Mouse (Mus musculus) stomach, embryonic 14.5 days (tissue): Measurements from ENCODE around the gene Rad51b. TPM values are rescaled to one million over a fixed set of nuclear protein-coding genes. Genes with fewer than 3 reads are reported as not detected.

ENCODE experiments used
- ATAC-seq: fragments of 200-750 bp; cut with Nextera tagmentation; 2 replicates; pipeline ENCODE4 v1.8.0; 2017; ENCODE audit warnings: low read depth, moderate TSS enrichment; ENCODE audit not compliant: insufficient number of reproducible peaks, insufficient read depth, low FRiP score
- H3K27ac ChIP-seq: fragments of 300-500 bp; sonication (generic); 2 replicates; pipeline ENCODE4 v1.5.1; 2014; ENCODE audit warnings: mild to moderate bottlenecking, low read length, moderate library complexity, mixed read lengths
- H3K27me3 ChIP-seq: fragments of 300-500 bp; sonication (generic); 2 replicates; pipeline ENCODE4 v1.6.1; 2014; ENCODE audit warnings: low read length, control low read depth, mixed read lengths; ENCODE audit not compliant: control insufficient read depth, insufficient read depth
- H3K36me3 ChIP-seq: fragments of 300-500 bp; sonication (generic); 2 replicates; pipeline ENCODE4 v1.6.1; 2014; ENCODE audit warnings: mild to moderate bottlenecking, control low read depth, low read length, moderate library complexity, mixed read lengths; ENCODE audit not compliant: control insufficient read depth, insufficient read depth
- H3K4me1 ChIP-seq: fragments of 300-500 bp; sonication (generic); 2 replicates; pipeline ENCODE4 v1.6.1; 2014; ENCODE audit warnings: low read length, control low read depth, mixed read lengths; ENCODE audit not compliant: control insufficient read depth, insufficient read depth
- H3K4me2 ChIP-seq: fragments of 300-500 bp; sonication (generic); replicated peaks from 2 replicates; pipeline ENCODE4 v1.6.1; 2014; ENCODE audit warnings: low read depth, low read length, control low read depth
- H3K4me3 ChIP-seq: fragments of 300-500 bp; sonication (generic); 2 replicates; pipeline ENCODE4 v1.5.1; 2014; ENCODE audit warnings: low read depth, low read length, control low read depth
- H3K9ac ChIP-seq: fragments of 300-500 bp; sonication (generic); replicated peaks from 2 replicates; pipeline ENCODE4 v1.6.1; 2014; ENCODE audit warnings: low read depth, mild to moderate bottlenecking, control low read depth, low read length, moderate library complexity, mixed read lengths
- H3K9me3 ChIP-seq: fragments of 300-500 bp; sonication (generic); 2 replicates; pipeline ENCODE4 v1.6.1; 2016; ENCODE audit warnings: low read depth, low read length, control low read depth; ENCODE audit not compliant: control insufficient read depth
- WGBS: fragments of 180-500 bp; shearing (Covaris S2); extraction: QIAGEN DNeasy Blood & Tissue Kit; methylation state at CpG from one replicate; pipeline ENCODE4 v1.1.7; 2014; 5-methylcytosine and 5-hydroxymethylcytosine counted together
- polyA plus RNA-seq: library from polyadenylated mRNA; unstranded; fragments of >200 nt; fragmentation: Nextera tagmentation; extraction: Ambion mirVana; gene quantifications from 2 replicates; pipeline ENCODE4 v1.2.1, GENCODE M21; 2014

The Rad51b gene
- polyA plus RNA-seq, 1 experiment from 2014 or later: 8.4 TPM

DNA sequence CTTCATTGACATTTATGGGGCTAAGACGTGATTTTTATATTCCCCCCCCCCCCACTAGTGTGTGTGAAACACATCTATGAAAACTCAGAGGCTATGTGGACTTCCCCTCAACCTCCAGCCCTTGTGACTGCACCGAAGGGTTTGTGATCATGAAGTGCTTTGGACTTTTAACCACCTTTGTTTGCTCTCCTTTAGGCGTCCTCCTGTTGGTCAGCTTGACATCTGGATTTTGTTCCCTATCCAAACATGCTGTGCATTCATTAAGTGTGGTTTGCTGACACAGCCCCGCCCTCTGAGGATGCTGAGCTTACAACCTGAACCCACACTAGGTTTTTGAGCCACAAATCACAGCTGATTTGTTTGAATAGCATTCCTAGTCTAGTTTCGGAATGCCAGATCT is 502.3 kb downstream of the Rad51b start:
- Histone ChIP-seq H3K4me2 (no peak overlapping the region), H3K27ac (no peak overlapping the region), H3K36me3 (no peaks in the 10 kb centered on the region), H3K9ac (no peak overlapping the region), H3K4me3 (no peak overlapping the region), H3K27me3 (no peaks in the 10 kb centered on the region), H3K9me3 (no peaks in the 10 kb centered on the region), H3K4me1 (peaks cover 2% of the 10 kb centered on the region; the same call in 1 of the 2 replicates)
- no peak for ATAC-seq
- whole genome bisulfite sequencing: 62% methylated on average over 5 of the region's 5 CpGs

DNA sequence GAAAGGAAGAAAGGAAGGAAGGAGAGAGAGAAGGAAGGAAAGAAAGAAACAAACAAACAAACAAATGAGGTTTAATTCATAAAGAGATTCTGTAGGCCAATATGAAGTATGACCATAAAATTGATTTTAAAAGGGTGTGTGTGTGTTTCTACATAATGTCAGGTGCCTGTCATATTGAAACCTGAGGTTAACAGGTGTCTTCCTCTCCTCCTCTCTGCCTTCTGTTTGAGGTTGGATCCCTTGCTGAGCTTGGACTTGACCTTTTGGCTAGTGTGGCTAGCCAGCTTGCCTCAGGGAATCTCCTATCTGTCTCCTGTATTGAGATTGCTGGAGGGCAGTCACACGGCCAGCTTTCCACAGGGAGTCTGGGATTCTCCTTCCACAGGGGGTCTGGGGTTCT is 506.6 kb downstream of the Rad51b start:
- 69% methylated on average over 1 of the region's 1 CpGs for WGBS
- ATAC-seq: no peak

DNA sequence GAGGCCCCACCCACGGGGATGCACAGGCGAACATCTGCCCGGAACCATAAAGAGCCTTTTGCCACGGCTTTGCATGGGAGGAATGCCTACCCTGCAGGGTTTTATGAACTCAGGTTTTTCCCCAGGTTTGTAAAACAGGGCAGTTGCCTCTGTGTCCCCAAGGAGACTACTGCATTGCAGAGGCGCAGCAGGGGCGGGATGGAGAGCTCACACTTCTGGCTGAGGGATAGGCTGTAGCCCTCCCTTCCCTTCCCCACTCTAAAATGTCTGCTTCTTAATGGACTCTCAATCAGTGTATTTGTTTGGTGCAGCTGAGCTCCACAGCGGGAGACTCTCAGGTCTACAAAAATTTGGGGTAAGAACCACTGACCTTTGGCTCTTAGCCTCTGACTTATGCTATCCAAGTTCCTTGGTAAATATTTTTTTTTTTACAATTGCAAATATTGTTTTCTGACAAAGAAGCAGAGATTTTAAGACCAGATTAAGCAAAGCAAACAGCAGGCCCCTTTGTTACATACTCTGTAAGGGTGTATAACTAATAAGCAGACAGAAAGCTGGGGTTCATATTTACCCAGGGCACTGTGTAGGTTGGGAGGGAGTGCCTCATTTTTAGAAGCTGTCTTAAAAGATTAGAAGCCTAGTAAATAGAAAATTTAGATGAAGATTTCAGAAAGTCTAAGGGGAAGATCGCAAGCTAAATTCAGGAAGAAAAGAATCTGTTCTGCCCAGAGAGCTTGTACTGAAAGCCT is 507.9 kb downstream of the Rad51b start:
- Histone ChIP-seq H3K27ac (peak overlapping the region; percentile 77), H3K9me3 (no peaks in the 10 kb centered on the region), H3K9ac (no peak overlapping the region), H3K27me3 (no peaks in the 10 kb centered on the region), H3K4me1 (peaks cover 19% of the 10 kb centered on the region), H3K4me2 (no peak overlapping the region), H3K36me3 (no peaks in the 10 kb centered on the region), H3K4me3 (no peak overlapping the region)
- WGBS: 17% methylated on average over 8 of the region's 8 CpGs
- peak; percentile 63; the same call in 1 of the 2 replicates for ATAC-seq

More for the DNA sequence above, 506.6 kb downstream of the Rad51b start:
- no peaks in the 10 kb centered on the region for H3K9me3 ChIP-seq
- H3K4me2 ChIP-seq: no peak overlapping the region
- no peaks in the 10 kb centered on the region for H3K36me3 ChIP-seq
- no peak overlapping the region for H3K4me3 ChIP-seq
- no peak overlapping the region for H3K9ac ChIP-seq
- H3K27me3 ChIP-seq: no peaks in the 10 kb centered on the region
- H3K27ac ChIP-seq: no peak overlapping the region
- H3K4me1 ChIP-seq: peaks cover 15% of the 10 kb centered on the region

DNA sequence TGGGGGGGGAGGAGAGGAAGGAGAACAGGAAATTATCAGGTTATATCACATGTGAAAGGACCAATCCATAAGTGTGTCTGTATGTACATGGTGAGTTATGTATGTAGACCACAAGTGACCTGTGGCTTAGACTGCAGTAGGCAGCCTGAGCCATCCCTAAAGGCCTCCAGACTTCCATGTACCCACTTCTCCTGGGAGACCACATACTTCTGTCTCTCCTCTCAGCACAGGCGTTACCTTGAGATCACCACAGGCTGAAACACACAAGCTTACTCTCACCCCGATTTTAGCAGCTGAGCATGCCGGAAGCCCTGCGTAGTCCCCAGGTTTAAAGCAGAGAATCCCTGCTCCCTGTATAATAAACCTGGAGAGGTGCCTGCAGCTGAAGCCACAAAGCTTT is 509.9 kb downstream of the Rad51b start:
- Histone ChIP-seq H3K4me1 (peaks cover 19% of the 10 kb centered on the region), H3K9me3 (no peaks in the 10 kb centered on the region), H3K27me3 (no peaks in the 10 kb centered on the region), H3K4me2 (no peak overlapping the region), H3K27ac (peak overlapping the region; percentile 1), H3K4me3 (no peak overlapping the region), H3K9ac (no peak overlapping the region), H3K36me3 (no peaks in the 10 kb centered on the region)
- WGBS: 76% methylated on average over 4 of the region's 4 CpGs
- no peak for ATAC-seq

DNA sequence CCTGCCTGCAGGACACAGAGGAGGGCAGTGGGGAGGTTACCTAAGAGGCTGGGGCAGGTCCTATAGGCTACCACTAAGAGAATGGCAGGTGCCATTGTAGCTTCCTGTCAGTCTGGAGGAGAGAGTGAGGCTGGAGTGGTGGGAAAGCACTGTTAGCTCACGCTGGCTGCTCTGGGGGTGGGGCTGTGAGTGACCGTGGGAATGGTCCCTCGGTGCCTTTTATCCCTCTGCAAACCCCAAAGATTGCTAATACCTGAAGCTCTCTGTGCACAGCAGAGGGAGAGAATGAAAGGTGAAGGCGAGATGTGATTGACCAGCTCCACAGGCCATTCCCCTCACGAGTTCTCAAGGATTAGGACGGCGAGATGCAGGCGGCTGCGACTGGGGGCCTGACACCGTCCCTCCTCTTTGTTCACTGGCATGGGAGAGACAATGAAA is 510.3 kb downstream of the Rad51b start:
- Histone ChIP-seq H3K9ac (no peak overlapping the region), H3K4me3 (no peak overlapping the region), H3K9me3 (no peaks in the 10 kb centered on the region), H3K27ac (peak overlapping the region; percentile 1), H3K27me3 (no peaks in the 10 kb centered on the region), H3K36me3 (no peaks in the 10 kb centered on the region), H3K4me2 (no peak overlapping the region), H3K4me1 (peaks cover 19% of the 10 kb centered on the region)
- 49% methylated on average over 10 of the region's 10 CpGs for WGBS
- no peak for ATAC-seq

DNA sequence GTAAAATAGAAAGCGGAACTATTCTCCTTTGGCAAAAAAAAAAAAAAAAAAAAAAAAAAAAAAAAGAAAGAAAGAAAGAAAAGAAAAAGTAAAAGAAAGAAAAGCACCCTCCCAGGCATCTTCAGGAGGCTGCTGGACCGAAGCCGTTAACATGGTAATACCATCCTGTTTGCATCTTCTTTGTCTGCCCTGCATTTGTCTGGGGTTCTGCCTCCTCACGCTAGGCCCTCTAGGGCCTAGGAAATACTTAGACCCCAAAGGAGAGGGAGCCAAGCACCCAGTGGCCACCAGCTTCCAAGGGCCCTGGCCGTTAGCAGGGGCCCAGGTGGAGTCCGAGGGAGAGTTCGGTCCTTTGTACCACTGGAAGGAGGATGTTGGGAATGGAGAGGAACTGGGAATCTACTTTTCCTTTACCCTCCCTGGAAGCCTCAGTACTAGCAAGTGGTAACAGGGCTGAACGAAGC is 510.9 kb downstream of the Rad51b start:
- Histone ChIP-seq H3K27me3 (no peaks in the 10 kb centered on the region), H3K36me3 (no peaks in the 10 kb centered on the region), H3K4me1 (peaks cover 19% of the 10 kb centered on the region), H3K4me2 (no peak overlapping the region), H3K4me3 (no peak overlapping the region), H3K27ac (no peak overlapping the region), H3K9me3 (no peaks in the 10 kb centered on the region), H3K9ac (no peak overlapping the region)
- 86% methylated on average over 8 of the region's 8 CpGs for WGBS
- no peak for ATAC-seq

DNA sequence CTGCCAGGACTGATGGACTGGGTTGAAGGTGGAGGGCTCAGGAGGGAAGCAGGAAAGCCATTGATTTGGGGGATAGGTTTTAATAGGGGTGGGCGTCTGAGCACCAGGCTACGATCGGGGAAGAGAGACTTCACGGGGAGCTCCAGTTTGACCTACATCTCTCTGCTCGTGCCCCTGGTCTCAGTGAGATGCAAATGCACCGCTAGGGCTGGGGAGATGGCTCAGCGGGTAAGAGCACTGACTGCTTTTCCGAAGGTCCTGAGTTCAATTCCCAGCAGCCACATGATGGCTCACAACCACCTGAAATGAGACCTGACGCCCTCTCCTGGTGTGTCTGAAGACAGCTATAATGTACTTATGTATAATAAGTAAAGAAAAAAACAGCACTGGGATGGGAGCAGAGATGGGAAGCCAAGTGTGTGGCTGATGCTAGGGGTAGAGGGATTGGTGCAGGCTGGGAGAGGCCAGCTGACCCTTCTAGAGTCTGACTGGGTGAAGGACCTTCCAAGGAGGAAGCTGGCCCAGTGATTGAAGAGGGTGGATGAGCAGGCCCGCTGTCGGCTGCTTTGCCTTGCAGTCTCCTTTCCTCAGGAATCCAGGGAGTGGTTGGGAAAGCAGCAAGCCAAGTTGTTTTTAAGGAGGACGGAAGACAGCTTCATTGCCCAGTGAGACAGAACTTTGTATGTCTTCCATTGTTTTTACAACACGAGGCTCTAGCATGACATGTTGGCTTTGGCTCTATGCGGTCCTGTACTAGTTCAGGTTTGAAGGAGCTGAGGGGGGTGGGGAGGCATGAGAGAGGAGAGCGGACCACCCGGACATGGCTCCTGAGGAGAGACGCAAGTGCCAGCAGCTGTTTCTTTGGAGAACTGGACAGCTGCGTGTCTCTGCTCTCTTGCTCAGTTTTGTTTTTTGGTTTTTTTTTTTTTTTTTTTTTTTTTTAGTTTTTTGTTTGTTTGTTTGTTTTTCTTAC is 511.6 kb downstream of the Rad51b start:
- Histone ChIP-seq H3K4me1 (peaks cover 19% of the 10 kb centered on the region), H3K36me3 (no peaks in the 10 kb centered on the region), H3K4me3 (no peak overlapping the region), H3K27ac (peak overlapping the region; percentile 12; the same call in 1 of the 2 replicates), H3K9ac (no peak overlapping the region), H3K9me3 (no peaks in the 10 kb centered on the region), H3K4me2 (no peak overlapping the region), H3K27me3 (no peaks in the 10 kb centered on the region)
- ATAC-seq: no peak
- 81% methylated on average over 18 of the region's 18 CpGs for WGBS

DNA sequence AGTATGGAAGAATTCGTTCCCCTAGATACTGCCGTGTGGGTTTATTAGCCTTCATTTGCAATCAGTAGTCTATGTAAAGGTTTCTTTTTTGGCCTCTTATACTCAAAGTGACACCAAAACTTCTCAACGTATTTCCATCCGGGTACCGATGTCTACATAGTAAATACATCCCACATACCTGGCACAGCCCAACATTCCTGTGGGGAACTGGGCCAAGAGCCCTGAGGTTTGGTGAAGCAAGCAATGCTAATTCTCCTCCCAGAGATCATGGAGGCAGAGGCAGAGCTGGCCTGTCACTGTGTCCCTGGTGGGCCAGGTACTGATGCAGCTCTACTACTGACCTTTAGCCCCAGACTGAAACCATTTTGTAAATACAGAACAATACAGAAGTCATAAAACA is 512.4 kb downstream of the Rad51b start:
- Histone ChIP-seq H3K36me3 (no peaks in the 10 kb centered on the region), H3K9ac (no peak overlapping the region), H3K4me3 (no peak overlapping the region), H3K9me3 (no peaks in the 10 kb centered on the region), H3K4me2 (no peak overlapping the region), H3K4me1 (peaks cover 16% of the 10 kb centered on the region), H3K27ac (no peak overlapping the region), H3K27me3 (no peaks in the 10 kb centered on the region)
- ATAC-seq: no peak
- 81% methylated on average over 5 of the region's 5 CpGs for WGBS
